Mouse (Mus musculus): ENCODE data around the gene Kdm4b. TPM values are rescaled to one million over a fixed set of nuclear protein-coding genes. Genes with fewer than 3 reads are reported as not detected.

The Kdm4b gene
- polyA plus RNA-seq, 1 experiment, result 20.0 TPM

DNA sequence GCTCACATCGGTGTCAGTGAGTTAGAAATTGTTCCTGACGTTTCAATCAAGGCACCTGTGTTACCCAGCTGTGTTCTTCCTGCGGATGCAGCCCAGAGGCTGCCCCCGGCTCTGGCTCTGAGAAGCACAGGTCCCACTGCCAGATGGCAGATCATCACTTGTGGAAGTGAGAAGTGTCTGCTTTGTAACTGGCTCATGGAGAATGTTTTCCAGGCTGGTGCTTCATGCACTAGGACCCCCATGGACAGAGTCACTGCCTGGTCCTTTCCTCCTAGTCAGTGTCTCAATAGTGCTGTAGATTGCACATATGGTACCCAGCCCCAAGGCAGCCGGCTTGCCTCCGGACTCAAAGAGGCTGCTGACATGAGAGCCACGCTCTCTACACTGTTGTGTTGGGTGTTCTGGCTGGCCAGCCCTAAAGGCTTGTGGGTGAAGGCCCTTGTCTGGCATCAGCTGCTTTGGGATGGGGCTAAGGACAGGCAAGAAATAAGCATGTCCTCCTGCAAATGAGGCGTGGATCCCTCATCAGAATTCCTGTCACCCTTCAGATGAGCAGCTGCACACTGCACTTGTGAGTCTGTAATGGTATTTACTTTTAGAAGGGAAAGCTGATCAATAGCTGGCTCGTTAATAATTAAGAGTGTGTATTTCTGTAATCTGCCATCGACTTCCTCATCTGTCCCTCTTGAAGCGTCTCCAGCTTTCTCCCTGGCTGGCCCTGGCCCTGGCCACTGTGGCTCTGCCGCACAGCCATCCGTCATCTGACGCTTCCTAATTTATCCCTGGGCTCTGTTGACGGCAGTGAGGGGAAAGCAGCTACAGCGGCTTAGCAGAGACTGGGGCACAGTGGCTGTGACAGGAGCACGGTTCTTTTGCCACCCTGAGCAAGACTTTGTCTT lies 47.5 kb downstream of the Kdm4b start:
- H3K27me3 ChIP-seq (ENCODE audit: control insufficient read depth, insufficient read depth, low read length), result no peaks in the 10 kb centered on the region
- H3K36me3 ChIP-seq (ENCODE audit: control insufficient read depth, insufficient read depth, low read length), result no peaks in the 10 kb centered on the region
- TF ChIP-seq CTCF (IDR thresholded peaks at IDR 0.05; ENCODE audit: control insufficient read depth, insufficient read depth, insufficient replicate concordance, low read depth, low read length) (no peak), POLR2A (IDR thresholded peaks at IDR 0.05; ENCODE audit: control insufficient read depth, low read depth, low read length) (no peak)
- no peak overlapping the region for H3K4me3 ChIP-seq (ENCODE audit: control insufficient read depth, low read depth, low read length)
- H3K27ac ChIP-seq (ENCODE audit: control insufficient read depth, insufficient read depth, low read depth, low read length), result no peak overlapping the region
- no peaks in the 10 kb centered on the region for H3K4me1 ChIP-seq (ENCODE audit: control insufficient read depth, insufficient read depth, low read length)

GRCm38 (mm10) chr17:56374851-56375250 lies 49.0 kb downstream of the Kdm4b start:
- H3K36me3 ChIP-seq (ENCODE audit: control insufficient read depth, insufficient read depth, low read length), result no peaks in the 10 kb centered on the region
- H3K4me1 ChIP-seq (ENCODE audit: control insufficient read depth, insufficient read depth, low read length), result no peaks in the 10 kb centered on the region
- H3K27ac ChIP-seq (ENCODE audit: control insufficient read depth, insufficient read depth, low read depth, low read length), result no peak overlapping the region
- H3K27me3 ChIP-seq (ENCODE audit: control insufficient read depth, insufficient read depth, low read length), result no peaks in the 10 kb centered on the region
- TF ChIP-seq CTCF (IDR thresholded peaks at IDR 0.05; ENCODE audit: control insufficient read depth, insufficient read depth, insufficient replicate concordance, low read depth, low read length) (no peak), POLR2A (IDR thresholded peaks at IDR 0.05; ENCODE audit: control insufficient read depth, low read depth, low read length) (no peak)
- H3K4me3 ChIP-seq (ENCODE audit: control insufficient read depth, low read depth, low read length), result no peak overlapping the region

DNA sequence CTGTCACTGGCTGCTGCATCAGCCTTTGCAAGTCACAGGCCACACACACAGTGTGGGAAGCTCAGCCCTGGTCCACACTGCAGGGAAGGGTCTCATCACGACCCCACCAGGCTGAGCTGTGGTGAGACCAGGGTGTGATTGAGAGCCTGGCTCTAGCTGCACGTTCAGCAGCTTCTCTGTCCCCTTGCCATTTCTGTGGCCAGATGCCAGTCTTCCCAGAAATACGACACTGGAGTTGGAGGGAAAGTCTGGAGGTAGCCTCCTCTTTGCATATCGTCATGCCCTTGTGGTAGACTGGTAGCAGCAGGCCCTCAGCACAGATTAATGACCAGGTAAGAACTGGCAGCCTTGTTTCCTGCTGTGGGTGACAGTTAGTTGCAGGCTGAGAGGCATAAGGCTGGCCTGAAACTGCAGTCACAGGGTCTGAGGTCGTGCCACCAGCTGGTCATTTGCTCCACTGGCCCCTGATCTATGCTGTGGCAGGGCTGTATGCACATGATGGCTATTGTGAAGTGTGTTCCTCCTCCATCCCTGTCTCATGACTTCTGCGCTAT lies 53.5 kb downstream of the Kdm4b start:
- H3K27ac ChIP-seq (ENCODE audit: control insufficient read depth, insufficient read depth, low read depth, low read length), result no peak overlapping the region
- H3K36me3 ChIP-seq (ENCODE audit: control insufficient read depth, insufficient read depth, low read length), result no peaks in the 10 kb centered on the region
- H3K4me3 ChIP-seq (ENCODE audit: control insufficient read depth, low read depth, low read length), result no peak overlapping the region
- no peaks in the 10 kb centered on the region for H3K27me3 ChIP-seq (ENCODE audit: control insufficient read depth, insufficient read depth, low read length)
- TF ChIP-seq CTCF (IDR thresholded peaks at IDR 0.05; ENCODE audit: control insufficient read depth, insufficient read depth, insufficient replicate concordance, low read depth, low read length) (no peak), POLR2A (IDR thresholded peaks at IDR 0.05; ENCODE audit: control insufficient read depth, low read depth, low read length) (no peak)
- no peaks in the 10 kb centered on the region for H3K4me1 ChIP-seq (ENCODE audit: control insufficient read depth, insufficient read depth, low read length)

DNA sequence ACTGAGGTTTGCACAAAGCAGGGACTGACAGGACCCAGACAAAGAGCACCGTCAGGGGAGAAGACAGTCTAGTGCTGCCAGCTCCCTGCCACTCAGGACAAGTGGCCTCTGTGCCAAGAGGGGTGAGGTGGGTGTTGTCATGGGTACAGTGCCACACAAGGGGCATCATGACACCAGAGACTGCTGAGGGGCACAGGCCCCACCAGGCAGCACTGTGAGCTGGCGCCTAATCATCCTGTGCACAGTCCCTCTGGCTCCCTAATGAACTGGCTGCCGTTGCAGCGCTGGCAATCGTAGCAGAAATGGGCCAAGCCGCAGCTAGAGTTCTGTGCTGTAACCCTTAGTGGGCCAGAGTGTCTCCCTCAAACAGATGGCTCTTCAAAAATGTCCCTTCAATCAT lies 54.4 kb downstream of the Kdm4b start:
- Histone ChIP-seq H3K4me3 (ENCODE audit: control insufficient read depth, low read depth, low read length) (no peak overlapping the region), H3K36me3 (ENCODE audit: control insufficient read depth, insufficient read depth, low read length) (no peaks in the 10 kb centered on the region), H3K27me3 (ENCODE audit: control insufficient read depth, insufficient read depth, low read length) (no peaks in the 10 kb centered on the region), H3K27ac (ENCODE audit: control insufficient read depth, insufficient read depth, low read depth, low read length) (no peak overlapping the region), H3K4me1 (ENCODE audit: control insufficient read depth, insufficient read depth, low read length) (no peaks in the 10 kb centered on the region)
- TF ChIP-seq POLR2A (IDR thresholded peaks at IDR 0.05; ENCODE audit: control insufficient read depth, low read depth, low read length) (no peak), CTCF (IDR thresholded peaks at IDR 0.05; ENCODE audit: control insufficient read depth, insufficient read depth, insufficient replicate concordance, low read depth, low read length) (no peak)

DNA sequence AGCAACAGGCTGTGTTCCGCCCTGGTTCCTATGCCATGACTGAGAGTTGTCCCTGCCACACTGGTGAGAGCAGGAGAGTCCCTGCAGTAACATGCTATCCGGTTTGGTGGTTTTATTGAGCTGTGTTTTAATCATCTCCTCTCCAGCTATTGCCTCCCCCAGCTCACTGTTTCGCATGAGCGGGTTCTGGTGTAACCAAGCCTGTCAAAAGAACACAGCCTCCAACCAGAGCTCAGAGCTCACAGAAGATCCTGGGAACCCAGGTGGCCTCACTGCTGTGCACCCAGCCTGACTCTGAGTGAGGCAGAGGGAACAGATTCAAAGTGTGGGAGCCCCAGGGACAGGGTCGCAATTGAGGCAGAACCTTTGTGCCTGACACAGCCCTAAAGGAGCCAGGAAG lies 55.3 kb downstream of the Kdm4b start:
- Histone ChIP-seq H3K27ac (ENCODE audit: control insufficient read depth, insufficient read depth, low read depth, low read length) (no peak overlapping the region), H3K4me3 (ENCODE audit: control insufficient read depth, low read depth, low read length) (no peak overlapping the region), H3K36me3 (ENCODE audit: control insufficient read depth, insufficient read depth, low read length) (no peaks in the 10 kb centered on the region), H3K27me3 (ENCODE audit: control insufficient read depth, insufficient read depth, low read length) (no peaks in the 10 kb centered on the region), H3K4me1 (ENCODE audit: control insufficient read depth, insufficient read depth, low read length) (no peaks in the 10 kb centered on the region)
- no peak for TF ChIP-seq CTCF (IDR thresholded peaks at IDR 0.05; ENCODE audit: control insufficient read depth, insufficient read depth, insufficient replicate concordance, low read depth, low read length)
- TF ChIP-seq POLR2A (IDR thresholded peaks at IDR 0.05; ENCODE audit: control insufficient read depth, low read depth, low read length), result no peak

- Histone ChIP-seq H3K27ac (ENCODE audit: control insufficient read depth, insufficient read depth, low read depth, low read length) (no peak overlapping the region), H3K4me1 (ENCODE audit: control insufficient read depth, insufficient read depth, low read length) (no peaks in the 10 kb centered on the region), H3K4me3 (ENCODE audit: control insufficient read depth, low read depth, low read length) (peak overlapping the region; percentile 21), H3K36me3 (ENCODE audit: control insufficient read depth, insufficient read depth, low read length) (no peaks in the 10 kb centered on the region), H3K27me3 (ENCODE audit: control insufficient read depth, insufficient read depth, low read length) (no peaks in the 10 kb centered on the region)
- TF ChIP-seq POLR2A (IDR thresholded peaks at IDR 0.05; ENCODE audit: control insufficient read depth, low read depth, low read length) (no peak), CTCF (IDR thresholded peaks at IDR 0.05; ENCODE audit: control insufficient read depth, insufficient read depth, insufficient replicate concordance, low read depth, low read length) (no peak)
These were observed 57.1 kb downstream of the Kdm4b start for GRCm38 (mm10) chr17:56382997-56383396.

- Histone ChIP-seq H3K4me1 (ENCODE audit: control insufficient read depth, insufficient read depth, low read length) (no peaks in the 10 kb centered on the region), H3K4me3 (ENCODE audit: control insufficient read depth, low read depth, low read length) (no peak overlapping the region), H3K36me3 (ENCODE audit: control insufficient read depth, insufficient read depth, low read length) (no peaks in the 10 kb centered on the region), H3K27me3 (ENCODE audit: control insufficient read depth, insufficient read depth, low read length) (no peaks in the 10 kb centered on the region), H3K27ac (ENCODE audit: control insufficient read depth, insufficient read depth, low read depth, low read length) (no peak overlapping the region)
- TF ChIP-seq CTCF (IDR thresholded peaks at IDR 0.05; ENCODE audit: control insufficient read depth, insufficient read depth, insufficient replicate concordance, low read depth, low read length) (no peak), POLR2A (IDR thresholded peaks at IDR 0.05; ENCODE audit: control insufficient read depth, low read depth, low read length) (no peak)
These were observed 59.0 kb downstream of the Kdm4b start for GRCm38 (mm10) chr17:56384903-56385302.
